Mouse (Mus musculus) intestine, postnatal 0 days (tissue): ENCODE measurements around the gene Map3k19. TPM values are rescaled to one million over a fixed set of nuclear protein-coding genes. Genes with fewer than 3 reads are reported as not detected.
A peak's percentile ranks its signal among the peaks of the same experiment; 100 is the strongest.

ENCODE experiments used
- ATAC-seq: fragments of 200-750 bp; cut with Nextera tagmentation; 2 replicates; pipeline ENCODE4 v1.8.0; 2017; ENCODE audit warnings: mild to moderate bottlenecking, moderate TSS enrichment, moderate library complexity
- H3K27ac ChIP-seq: fragments of 300-500 bp; sonication (generic); 2 replicates; pipeline ENCODE4 v1.5.1; 2014; ENCODE audit warnings: mild to moderate bottlenecking, low read depth, low read length, moderate library complexity
- H3K27me3 ChIP-seq: fragments of 300-500 bp; sonication (generic); replicated peaks from 2 replicates; pipeline ENCODE4 v1.6.1; 2014; ENCODE audit warnings: low read length, mixed read lengths; ENCODE audit not compliant: control insufficient read depth, insufficient read depth
- H3K36me3 ChIP-seq: fragments of 300-500 bp; sonication (generic); 2 replicates; pipeline ENCODE4 v1.6.1; 2014; ENCODE audit warnings: mild to moderate bottlenecking, moderate library complexity; ENCODE audit not compliant: control insufficient read depth, insufficient read depth
- H3K4me1 ChIP-seq: fragments of 300-500 bp; sonication (generic); replicated peaks from 2 replicates; pipeline ENCODE4 v1.6.1; 2014; ENCODE audit warnings: antibody characterized with exemption, low read length, mixed read lengths; ENCODE audit not compliant: control insufficient read depth, insufficient read depth
- H3K4me2 ChIP-seq: fragments of 300-500 bp; sonication (generic); replicated peaks from 2 replicates; pipeline ENCODE4 v1.6.1; 2014; ENCODE audit warnings: low read depth, mild to moderate bottlenecking, moderate library complexity
- H3K4me3 ChIP-seq: fragments of 300-500 bp; sonication (generic); 2 replicates; pipeline ENCODE4 v1.5.1; 2014; ENCODE audit warnings: low read depth, low read length
- H3K9ac ChIP-seq: fragments of 300-500 bp; sonication (generic); 2 replicates; pipeline ENCODE4 v1.6.1; 2014; ENCODE audit warnings: mild to moderate bottlenecking, low read depth, low read length
- H3K9me3 ChIP-seq: fragments of 300-500 bp; sonication (generic); 2 replicates; pipeline ENCODE4 v1.6.1; 2016; ENCODE audit warnings: mixed run types; ENCODE audit not compliant: control insufficient read depth
- CTCF ChIP-seq: sonication (generic); IDR thresholded peaks from 2 replicates; pipeline ENCODE4 v1.5.1; 2016; ENCODE audit warnings: low read depth, mild to moderate bottlenecking, control low read depth, antibody characterized with exemption, moderate library complexity
- WGBS: fragments of 180-500 bp; shearing (Covaris S2); extraction: QIAGEN DNeasy Blood & Tissue Kit; methylation state at CpG from one replicate; pipeline ENCODE4 v1.1.7; 2014; 5-methylcytosine and 5-hydroxymethylcytosine counted together
- polyA plus RNA-seq: library from polyadenylated mRNA; unstranded; fragments of >200 nt; fragmentation: Nextera tagmentation; extraction: Ambion mirVana; gene quantifications from 2 replicates; pipeline ENCODE4 v1.2.1, GENCODE M21; 2015

The Map3k19 gene
- polyA plus RNA-seq, 1 experiment from 2014 or later = not detected

- H3K9me3 ChIP-seq = no peaks in the 10 kb centered on the region
- no peak overlapping the region for H3K27ac ChIP-seq
- ATAC-seq = no peak
- 90% methylated on average over 2 of the region's 2 CpGs for WGBS
- H3K4me1 ChIP-seq = no peaks in the 10 kb centered on the region
- no peak for TF ChIP-seq CTCF
- H3K9ac ChIP-seq = no peak overlapping the region
- no peak overlapping the region for H3K4me3 ChIP-seq
- no peaks in the 10 kb centered on the region for H3K36me3 ChIP-seq
- no peak overlapping the region for H3K4me2 ChIP-seq
- H3K27me3 ChIP-seq = no peaks in the 10 kb centered on the region
Observed at GRCm38 (mm10) chr1:127766741-127767140, 88.1 kb downstream of the Map3k19 start.

- no peaks in the 10 kb centered on the region for H3K27me3 ChIP-seq
- no peak overlapping the region for H3K4me2 ChIP-seq
- TF ChIP-seq CTCF = peak; percentile 66
- no peaks in the 10 kb centered on the region for H3K4me1 ChIP-seq
- no peak overlapping the region for H3K4me3 ChIP-seq
- H3K27ac ChIP-seq = no peak overlapping the region
- H3K9me3 ChIP-seq = no peaks in the 10 kb centered on the region
- ATAC-seq = no peak
- 65% methylated on average over 2 of the region's 2 CpGs for WGBS
- no peak overlapping the region for H3K9ac ChIP-seq
- no peaks in the 10 kb centered on the region for H3K36me3 ChIP-seq
Observed at GRCm38 (mm10) chr1:127765468-127765867, 89.4 kb downstream of the Map3k19 start.

Other genes starting within 250 kb of the Map3k19 start
- 0.26 and 0.44 TPM in 2 replicates for gene Tmem163, start 175.5 kb downstream of the Map3k19 start, polyA plus RNA-seq
- not detected in 2 replicates for gene Acmsd, start 125.6 kb downstream of the Map3k19 start, polyA plus RNA-seq
- gene Ccnt2, start 80.9 kb downstream of the Map3k19 start, polyA plus RNA-seq = 17.7 and 21.1 TPM in 2 replicates
- gene Rab3gap1, start 13.7 kb upstream of the Map3k19 start, polyA plus RNA-seq = 12.5 and 13.0 TPM in 2 replicates
- 1.4 and 2.2 TPM in 2 replicates for gene Zranb3, start 248.0 kb upstream of the Map3k19 start, polyA plus RNA-seq
- 28.4 and 31.5 TPM in 2 replicates for gene R3hdm1, start 248.3 kb upstream of the Map3k19 start, polyA plus RNA-seq